Mouse (Mus musculus) inflammation-experienced regulatory T-cells, adult 6 months (primary cell): ENCODE data around the gene Acsf3. TPM values are rescaled to one million over a fixed set of nuclear protein-coding genes. Genes with fewer than 3 reads are reported as not detected.
A peak's percentile ranks its signal among the peaks of the same experiment; 100 is the strongest.

Experiments
- ATAC-seq: one replicate; pipeline ENCODE4 v1.8.0; 2017
- polyA plus RNA-seq, 3 experiments: library from polyadenylated mRNA; unstranded; fragments of 100-300 nt; shearing (Covaris generic); gene quantifications; one replicate each; pipeline ENCODE4 v1.2.1; 2017

Gene Acsf3
- polyA plus RNA-seq, 3 experiments from 2014 or later = 7.8 to 10.1 (median 9.2) TPM

- peak; percentile 25 for ATAC-seq
Measured at GRCm38 (mm10) chr8:122762731-122763266, 12.5 kb upstream of the Acsf3 start.

DNA sequence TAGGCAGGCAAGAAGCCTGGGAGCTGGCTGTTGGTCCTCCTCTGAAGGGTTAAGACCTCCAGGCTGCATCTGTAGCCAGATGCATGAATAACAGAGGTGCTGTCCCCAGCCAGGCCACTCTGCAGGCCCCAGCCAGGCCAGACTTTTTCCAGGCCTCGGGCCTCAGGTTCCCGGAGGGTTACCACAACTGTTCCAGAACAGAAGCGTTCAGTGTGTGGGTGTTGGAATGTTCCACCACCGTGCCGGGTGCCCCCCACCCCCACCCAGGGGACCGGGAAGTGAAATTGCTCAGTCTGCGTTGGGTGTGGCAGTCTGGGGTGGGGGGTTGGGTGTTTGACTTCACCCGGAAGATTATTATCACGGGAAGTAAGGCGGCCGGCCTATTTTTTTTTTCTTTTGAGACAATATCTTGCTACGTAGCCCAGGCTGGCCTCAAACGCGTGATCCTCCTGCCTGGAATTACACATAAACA is 12.0 kb upstream of the Acsf3 start:
- ATAC-seq = peak; percentile 61

DNA sequence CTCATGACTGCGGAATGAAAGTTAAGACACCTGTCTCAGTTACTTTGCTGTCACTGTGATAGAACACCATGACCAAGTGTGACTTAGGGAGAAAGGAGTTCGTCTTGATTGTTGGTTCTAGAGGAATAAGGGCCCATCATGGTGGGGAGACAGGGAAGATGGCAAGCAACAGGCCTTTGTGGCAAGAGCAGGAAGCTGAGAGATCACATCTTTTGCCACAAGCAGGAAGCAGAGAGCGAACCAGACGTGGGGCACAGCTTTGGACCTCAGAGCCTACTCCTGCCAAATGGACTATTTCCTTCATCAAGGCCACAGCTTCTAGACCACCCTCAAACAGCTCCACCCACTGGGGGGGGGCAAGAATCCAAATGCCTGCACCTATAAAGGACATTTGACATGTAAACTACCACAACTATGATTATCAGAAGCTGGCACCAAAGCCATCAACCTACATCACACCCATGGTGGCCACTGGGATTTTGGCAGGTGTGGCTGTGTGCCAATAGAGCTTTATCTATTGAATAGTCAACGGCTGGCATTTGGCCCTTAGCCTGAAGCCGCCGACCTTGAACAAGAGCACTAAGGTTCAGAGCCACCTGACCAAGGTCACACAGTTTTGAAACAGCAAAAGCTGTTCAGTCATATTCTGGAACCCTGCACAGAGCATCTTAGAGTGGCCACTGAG is 10.4 kb upstream of the Acsf3 start:
- no peak for ATAC-seq

- ATAC-seq = no peak
Measured at GRCm38 (mm10) chr8:122766189-122766588, 9.1 kb upstream of the Acsf3 start.

DNA sequence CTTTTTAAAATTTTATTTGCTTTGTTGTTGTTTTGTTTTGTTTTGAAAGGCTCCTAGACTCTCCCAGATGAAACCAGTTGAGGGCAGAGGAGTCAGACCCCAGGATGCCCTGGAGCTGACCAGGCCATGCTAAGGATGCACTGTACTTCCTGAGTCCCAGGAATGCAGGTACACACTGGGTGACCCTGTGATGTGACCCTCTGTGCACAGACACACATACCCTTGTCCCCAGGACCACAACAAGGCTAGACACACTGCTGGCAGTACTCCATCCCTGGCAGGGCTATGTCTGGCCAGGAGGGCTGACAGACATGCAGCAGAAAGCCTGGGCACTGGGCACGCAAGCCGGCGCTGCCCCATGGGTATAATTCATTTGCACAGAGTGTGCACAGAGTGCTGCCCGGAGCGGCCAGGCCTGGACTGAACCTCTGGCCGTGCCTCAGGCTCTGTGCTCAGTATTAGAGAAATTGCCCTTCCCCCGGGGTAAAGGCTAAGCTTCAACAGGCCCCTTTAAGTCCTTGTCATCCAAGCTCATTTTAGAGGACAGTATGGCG is 8.6 kb upstream of the Acsf3 start:
- no peak for ATAC-seq

GRCm38 (mm10) chr8:122767229-122767628 is 8.1 kb upstream of the Acsf3 start:
- ATAC-seq = no peak

- peak; percentile 89 for ATAC-seq
Measured at GRCm38 (mm10) chr8:122769251-122770058, 5.8 kb upstream of the Acsf3 start.

DNA sequence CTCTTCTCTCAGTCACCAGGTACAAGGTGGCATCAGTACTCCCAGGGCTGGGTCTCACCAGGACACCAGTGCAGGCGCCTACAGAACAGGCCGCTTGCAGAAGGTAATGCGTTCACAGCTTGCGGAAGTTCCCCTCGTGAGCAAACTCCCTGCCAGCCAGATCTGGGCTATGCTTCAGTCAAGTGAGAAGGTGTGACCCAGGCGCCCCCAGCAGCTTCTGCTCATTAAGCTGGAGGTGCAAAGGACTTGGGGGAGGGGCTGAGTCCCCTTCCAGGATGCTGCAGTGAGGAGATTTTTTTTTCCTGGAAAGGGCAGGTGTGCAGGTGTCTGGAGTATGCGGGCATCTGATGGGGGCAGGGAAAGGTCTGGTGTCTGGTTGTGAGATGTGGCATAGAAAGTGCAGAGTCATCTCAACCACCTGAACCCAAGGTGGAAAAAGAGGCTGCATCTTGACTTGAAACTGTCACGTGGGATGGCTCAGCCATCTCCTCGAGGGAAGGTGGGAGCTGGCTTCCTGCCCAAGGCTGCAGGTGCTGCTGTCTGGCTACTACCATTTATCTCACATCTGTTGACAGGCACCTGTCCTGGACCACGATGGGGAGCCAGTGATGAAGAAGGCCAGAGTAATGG is 2.7 kb upstream of the Acsf3 start:
- ATAC-seq = peak; percentile 15

- no peak for ATAC-seq
Measured at GRCm38 (mm10) chr8:122777701-122778100, 2.4 kb downstream of the Acsf3 start.

DNA sequence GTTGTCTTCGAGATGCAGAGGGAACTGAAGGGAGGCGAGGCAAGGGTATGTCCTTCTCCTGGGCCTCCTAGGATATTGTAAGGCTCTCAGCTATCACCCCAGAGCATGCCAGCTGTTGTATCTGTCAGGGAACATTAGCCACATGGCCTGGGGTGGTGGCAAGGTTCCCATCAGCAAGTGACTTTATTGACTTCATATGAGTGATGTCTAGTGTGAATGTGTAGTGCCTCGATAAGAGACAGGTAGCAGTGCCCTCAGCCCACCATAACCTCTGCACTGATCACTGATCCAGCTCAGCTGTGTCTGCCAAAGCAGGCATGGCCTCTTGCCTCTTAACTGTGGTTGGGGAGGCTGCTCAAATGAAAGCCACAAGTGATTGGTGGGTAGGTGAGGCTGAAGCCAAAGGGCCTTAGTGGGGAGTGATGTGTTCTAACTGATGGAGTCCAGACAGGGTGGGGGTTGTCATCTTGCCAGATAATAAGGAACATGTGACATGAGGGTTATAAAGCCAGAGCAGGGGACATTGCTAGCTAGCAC is 3.5 kb downstream of the Acsf3 start:
- ATAC-seq = no peak

DNA sequence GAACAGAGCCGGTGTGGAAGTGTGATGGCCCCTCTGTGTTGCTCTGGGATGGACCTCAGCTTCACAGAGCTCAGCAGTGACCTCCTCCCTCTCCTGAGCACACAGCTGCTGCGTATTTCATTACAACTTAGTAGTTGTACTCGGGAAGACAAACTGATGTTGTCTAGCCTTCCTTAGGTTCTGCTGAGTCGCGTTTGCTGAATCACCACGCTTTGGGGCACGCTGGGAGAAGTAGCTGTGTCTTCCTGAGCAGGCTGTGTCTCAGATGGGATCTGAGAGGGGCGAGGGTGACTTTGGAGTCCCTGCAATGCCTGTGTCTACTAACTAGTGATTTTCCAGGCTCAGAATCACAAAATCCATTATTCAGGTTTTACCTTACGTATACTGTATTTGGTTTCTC is 4.0 kb downstream of the Acsf3 start:
- no peak for ATAC-seq

- no peak for ATAC-seq
Measured at GRCm38 (mm10) chr8:122784756-122785155, 9.5 kb downstream of the Acsf3 start.

- ATAC-seq = no peak
Measured at GRCm38 (mm10) chr8:122789796-122790195, 14.5 kb downstream of the Acsf3 start.

DNA sequence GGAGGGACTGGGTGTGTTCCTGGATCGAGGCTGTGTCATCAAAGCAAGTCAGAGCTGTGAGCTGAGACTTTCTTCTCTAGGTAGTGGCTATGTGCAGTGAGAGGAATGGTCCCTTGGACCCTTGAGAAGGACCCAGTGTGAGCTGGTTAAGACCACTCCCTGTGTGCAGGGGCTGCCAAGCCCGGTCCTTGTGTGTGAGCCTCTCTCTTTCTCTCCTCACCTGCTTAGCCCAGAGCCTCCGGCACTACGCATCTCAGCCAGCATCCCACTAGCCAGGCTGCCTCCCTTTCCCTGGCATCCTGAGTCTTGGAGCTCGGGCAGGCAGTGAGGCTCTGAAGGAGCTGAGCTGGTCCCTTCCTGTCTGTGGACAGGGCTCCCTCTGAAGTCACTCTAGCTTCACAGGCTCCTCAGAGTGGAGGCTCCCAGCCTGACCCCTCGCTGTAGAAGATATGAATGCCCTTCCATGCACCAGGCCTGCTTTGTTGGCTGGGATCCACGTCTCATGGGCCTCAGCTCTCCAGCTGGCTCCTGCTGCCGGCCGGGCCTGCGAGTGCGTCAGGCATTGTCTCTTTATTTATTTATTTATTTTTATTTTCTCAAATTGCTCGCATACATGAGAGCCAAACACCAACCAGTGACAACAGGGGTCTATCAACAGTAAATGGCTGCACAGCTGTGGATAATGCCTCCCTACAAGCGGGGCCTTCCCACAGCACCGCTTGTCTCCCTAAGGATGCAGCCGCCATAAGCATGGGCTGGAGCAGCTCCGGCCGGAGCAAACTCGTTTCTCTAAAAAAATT is 18.3 kb downstream of the Acsf3 start:
- ATAC-seq = no peak

DNA sequence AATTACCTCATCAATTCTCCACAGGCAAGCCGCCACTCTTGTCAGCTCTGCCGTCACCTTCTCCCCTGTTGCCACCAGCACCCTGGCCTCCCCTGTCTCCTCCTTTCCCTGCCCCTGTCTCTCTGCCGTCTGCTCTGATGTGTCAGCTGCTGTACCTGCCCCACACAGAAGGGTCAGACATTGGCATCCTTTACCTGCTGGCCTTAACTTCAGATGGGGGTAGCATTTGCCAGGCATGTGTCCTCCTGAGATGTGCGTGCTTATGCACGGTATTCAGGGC is 18.8 kb downstream of the Acsf3 start:
- ATAC-seq = no peak

- no peak for ATAC-seq
Measured at GRCm38 (mm10) chr8:122803906-122804761, 28.8 kb downstream of the Acsf3 start.

DNA sequence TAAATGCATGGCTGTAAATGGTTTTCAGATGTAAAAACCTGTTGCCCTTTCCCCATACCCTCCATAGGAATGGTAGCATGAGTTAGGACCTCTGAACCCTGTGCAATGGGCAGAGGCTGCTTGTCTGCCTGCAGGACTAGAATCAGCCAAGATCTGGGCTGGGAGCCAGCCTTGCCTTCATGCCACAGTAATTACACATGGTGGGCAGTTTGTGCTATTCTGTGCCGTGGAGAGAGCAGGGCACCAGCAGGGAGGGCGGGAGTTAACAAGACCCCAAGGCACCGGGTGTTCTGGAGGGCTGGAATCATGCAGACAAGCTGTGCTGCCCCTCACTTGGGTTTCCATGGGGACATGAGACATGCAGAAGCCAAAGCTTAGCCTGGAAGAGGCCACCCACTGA is 30.1 kb downstream of the Acsf3 start:
- no peak for ATAC-seq

DNA sequence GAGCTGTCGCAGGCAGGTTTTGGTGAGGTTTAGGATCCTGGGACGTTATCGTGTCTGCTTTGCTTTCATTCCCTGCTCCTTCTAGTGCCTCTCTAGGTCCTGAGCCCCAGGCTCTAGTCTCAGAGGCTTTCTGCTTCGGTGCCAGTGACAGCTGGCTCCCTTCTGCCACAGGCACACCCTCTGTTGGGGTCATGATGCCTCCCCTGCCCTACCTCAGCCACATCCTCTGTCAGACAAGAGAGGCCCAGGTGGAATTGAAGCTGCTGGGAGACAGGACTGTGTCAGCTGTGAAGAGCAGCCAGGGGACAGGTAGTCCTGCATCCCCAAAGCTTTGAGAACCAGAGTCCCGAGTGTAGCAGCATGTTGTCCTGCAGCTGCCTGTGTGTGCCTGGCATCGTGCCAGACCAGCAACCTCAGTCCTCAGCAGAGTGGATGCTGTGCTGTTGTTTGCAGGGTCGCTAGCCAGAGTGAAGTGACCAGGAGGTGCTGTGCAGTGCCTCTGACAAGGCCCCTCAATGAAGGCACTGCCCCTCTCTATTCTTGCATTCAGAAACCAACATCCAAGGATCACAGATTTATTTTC is 31.8 kb downstream of the Acsf3 start:
- ATAC-seq = no peak

DNA sequence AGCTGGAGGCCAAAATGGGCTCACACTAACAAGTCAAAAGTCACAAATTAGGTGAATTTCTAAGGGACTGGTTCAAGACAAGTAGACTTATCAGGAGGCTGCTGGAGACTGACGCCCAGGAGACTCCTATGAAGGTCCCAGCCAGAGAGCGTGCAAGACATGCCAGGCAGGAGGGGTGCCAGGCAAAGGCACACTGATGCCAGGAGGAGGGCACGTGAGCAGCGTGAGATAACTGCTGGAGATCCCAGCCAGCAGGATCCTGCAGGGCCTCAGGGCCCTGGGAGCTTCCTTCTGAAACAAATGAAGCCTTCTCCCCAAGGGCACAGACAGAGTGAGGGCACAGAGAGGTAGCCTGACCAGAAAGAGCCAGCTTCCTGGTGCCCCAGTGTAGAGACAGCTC is 32.6 kb downstream of the Acsf3 start:
- ATAC-seq = no peak

- no peak for ATAC-seq
Measured at GRCm38 (mm10) chr8:122810376-122810775, 35.1 kb downstream of the Acsf3 start.
